Mouse (Mus musculus): ENCODE results near the gene Ubap1. TPM values are rescaled to one million over a fixed set of nuclear protein-coding genes. Genes with fewer than 3 reads are reported as not detected.

Ubap1 gene
- total and polyA plus RNA-seq, 3 experiments: 18.3 to 39.2 (median 30.4) TPM

DNA sequence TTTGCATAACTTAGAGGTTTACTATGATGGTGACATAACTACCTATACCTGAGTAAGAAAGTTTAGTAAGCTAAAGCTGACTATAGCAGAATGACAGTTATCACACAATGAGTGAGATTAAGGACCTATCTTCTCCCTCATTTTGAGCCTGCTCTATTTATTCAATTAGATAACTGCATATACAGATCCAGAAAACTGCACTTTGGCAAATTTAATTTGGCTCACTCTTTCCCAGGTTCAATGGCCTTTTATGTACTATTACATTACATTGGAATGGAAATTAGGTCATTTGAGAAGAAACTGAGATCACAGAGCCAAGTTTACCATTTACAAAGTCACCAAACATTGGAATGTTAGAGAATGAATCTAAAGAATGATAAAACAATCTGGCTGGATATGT lies 68.2 kb downstream of the Ubap1 start:
- TF ChIP-seq POLR2AphosphoS5 (IDR thresholded peaks at IDR 0.05; ENCODE audit: insufficient replicate concordance, low read depth, low read length) (no peak), CTCF (IDR thresholded peaks at IDR 0.05; ENCODE audit: low read depth, low read length) (no peak), TAL1 (conservative IDR thresholded peaks at IDR 0.05; ENCODE audit: low read depth, low read length) (no peak), GATA1 (IDR thresholded peaks at IDR 0.05; ENCODE audit: borderline replicate concordance, low read length) (no peak), GATA2 (IDR thresholded peaks at IDR 0.05; ENCODE audit: borderline replicate concordance, low read depth, low read length) (no peak)
- H3K4me1 ChIP-seq (ENCODE audit: insufficient read depth, low read depth, low read length): no peaks in the 10 kb centered on the region
- peaks cover 59% of the 10 kb centered on the region for H3K36me3 ChIP-seq (replicated peaks)
- no peak overlapping the region for H3K4me3 ChIP-seq (ENCODE audit: low read depth, low read length)
- ATAC-seq (ENCODE audit: extremely low read depth, insufficient number of reproducible peaks, low FRiP score, poor library complexity, severe bottlenecking): no peak
- no peaks in the 10 kb centered on the region for H3K9me3 ChIP-seq (replicated peaks)
- H3K27me3 ChIP-seq (ENCODE audit: insufficient read depth, low read length): no peaks in the 10 kb centered on the region
- DNase-seq (ENCODE audit: low spot score): no peak

GRCm38 (mm10) chr4:41438931-41439330 lies 90.1 kb downstream of the Ubap1 start:
- DNase-seq (ENCODE audit: low spot score) (no peak), ATAC-seq (ENCODE audit: extremely low read depth, insufficient number of reproducible peaks, low FRiP score, poor library complexity, severe bottlenecking) (no peak)
- H3K36me3 ChIP-seq (replicated peaks): peaks cover 60% of the 10 kb centered on the region
- TF ChIP-seq GATA1 (IDR thresholded peaks at IDR 0.05; ENCODE audit: borderline replicate concordance, low read length): no peak
- TF ChIP-seq CTCF (IDR thresholded peaks at IDR 0.05; ENCODE audit: low read depth, low read length): no peak
- no peak for TF ChIP-seq POLR2AphosphoS5 (IDR thresholded peaks at IDR 0.05; ENCODE audit: insufficient replicate concordance, low read depth, low read length)
- TF ChIP-seq TAL1 (conservative IDR thresholded peaks at IDR 0.05; ENCODE audit: low read depth, low read length): no peak
- TF ChIP-seq GATA2 (IDR thresholded peaks at IDR 0.05; ENCODE audit: borderline replicate concordance, low read depth, low read length): no peak
- no peaks in the 10 kb centered on the region for H3K27me3 ChIP-seq (ENCODE audit: insufficient read depth, low read length)
- peaks cover 11% of the 10 kb centered on the region for H3K4me1 ChIP-seq (ENCODE audit: insufficient read depth, low read depth, low read length)
- H3K4me3 ChIP-seq (ENCODE audit: low read depth, low read length): no peak overlapping the region
- no peaks in the 10 kb centered on the region for H3K9me3 ChIP-seq (replicated peaks)

Other genes starting within 250 kb of the Ubap1 start
- 28.5 and 29.9 TPM in 2 replicates for gene Nol6, start 224.5 kb upstream of the Ubap1 start, total RNA-seq (2014; fragmentation: Nextera tagmentation)
- gene Nol6, start 224.5 kb upstream of the Ubap1 start, total RNA-seq (2017): 14.8 and 15.9 TPM in 2 replicates
- gene Nol6, start 224.5 kb upstream of the Ubap1 start, polyA plus RNA-seq (2012): 73.1 and 82.3 TPM in 2 replicates
- gene Ube2r2, start 213.3 kb upstream of the Ubap1 start, total RNA-seq (2014; fragmentation: Nextera tagmentation): 220 and 322 TPM in 2 replicates
- 35.7 and 44.8 TPM in 2 replicates for gene Ube2r2, start 213.3 kb upstream of the Ubap1 start, total RNA-seq (2017)
- gene Ube2r2, start 213.3 kb upstream of the Ubap1 start, polyA plus RNA-seq (2012): 40.8 and 40.9 TPM in 2 replicates
- gene Ubap2, start 73.9 kb upstream of the Ubap1 start, total RNA-seq (2014; fragmentation: Nextera tagmentation): 116 and 135 TPM in 2 replicates
- 12.0 and 14.3 TPM in 2 replicates for gene Ubap2, start 73.9 kb upstream of the Ubap1 start, total RNA-seq (2017)
- 552 and 920 TPM in 2 replicates for gene Ubap2, start 73.9 kb upstream of the Ubap1 start, polyA plus RNA-seq (2012)
- gene Dcaf12, start 34.1 kb upstream of the Ubap1 start, total RNA-seq (2014; fragmentation: Nextera tagmentation): 45.1 and 52.4 TPM in 2 replicates
- 39.1 and 41.8 TPM in 2 replicates for gene Dcaf12, start 34.1 kb upstream of the Ubap1 start, total RNA-seq (2017)
- gene Dcaf12, start 34.1 kb upstream of the Ubap1 start, polyA plus RNA-seq (2012): 49.2 and 50.8 TPM in 2 replicates
- 47.8 and 68.0 TPM in 2 replicates for gene Kif24, start 115.9 kb downstream of the Ubap1 start, total RNA-seq (2014; fragmentation: Nextera tagmentation)
- gene Kif24, start 115.9 kb downstream of the Ubap1 start, total RNA-seq (2017): 16.8 and 21.6 TPM in 2 replicates
- gene Kif24, start 115.9 kb downstream of the Ubap1 start, polyA plus RNA-seq (2012): 5.6 and 7.0 TPM in 2 replicates
- gene Nudt2, start 116.2 kb downstream of the Ubap1 start, total RNA-seq (2014; fragmentation: Nextera tagmentation): 22.5 and 26.6 TPM in 2 replicates
- 62.3 and 72.7 TPM in 2 replicates for gene Nudt2, start 116.2 kb downstream of the Ubap1 start, total RNA-seq (2017)
- gene Nudt2, start 116.2 kb downstream of the Ubap1 start, polyA plus RNA-seq (2012): 5.9 and 12.4 TPM in 2 replicates
- 4.3 and 4.4 TPM in 2 replicates for gene AI464131, start 154.1 kb downstream of the Ubap1 start, total RNA-seq (2014; fragmentation: Nextera tagmentation)
- gene AI464131, start 154.1 kb downstream of the Ubap1 start, total RNA-seq (2017): 7.0 and 7.3 TPM in 2 replicates
- gene AI464131, start 154.1 kb downstream of the Ubap1 start, polyA plus RNA-seq (2012): 2.2 and 3.1 TPM in 2 replicates
- gene 1110017D15Rik, start 168.3 kb downstream of the Ubap1 start, total RNA-seq (2014; fragmentation: Nextera tagmentation): 7.3 and 10.5 TPM in 2 replicates
- gene 1110017D15Rik, start 168.3 kb downstream of the Ubap1 start, total RNA-seq (2017): 0.22 and 1.7 TPM in 2 replicates
- 0.08 TPM in 1 of 2 replicates, not detected in the other for gene 1110017D15Rik, start 168.3 kb downstream of the Ubap1 start, polyA plus RNA-seq (2012)
- 2.5 and 2.9 TPM in 2 replicates for gene Fam219a, start 220.5 kb downstream of the Ubap1 start, total RNA-seq (2014; fragmentation: Nextera tagmentation)
- gene Fam219a, start 220.5 kb downstream of the Ubap1 start, total RNA-seq (2017): 0.44 and 0.87 TPM in 2 replicates
- 2.5 and 2.6 TPM in 2 replicates for gene Fam219a, start 220.5 kb downstream of the Ubap1 start, polyA plus RNA-seq (2012)
- not detected in 2 replicates for gene Dnaic1, start 220.8 kb downstream of the Ubap1 start, total RNA-seq (2014; fragmentation: Nextera tagmentation)
- gene Dnaic1, start 220.8 kb downstream of the Ubap1 start, total RNA-seq (2017): 0.23 TPM in 1 of 2 replicates, not detected in the other
- gene Dnaic1, start 220.8 kb downstream of the Ubap1 start, polyA plus RNA-seq (2012): not detected in 2 replicates